Mouse (Mus musculus): ENCODE measurements around the gene Cd160. TPM values are rescaled to one million over a fixed set of nuclear protein-coding genes. Genes with fewer than 3 reads are reported as not detected.

Gene Cd160
- polyA plus RNA-seq, 1 experiment from 2014 or later: 0.21 TPM

- whole genome bisulfite sequencing: 90% methylated on average over 1 of the region's 1 CpGs
- no peak overlapping the region for H3K27ac ChIP-seq (ENCODE audit: low read depth, low read length)
- no peak for ATAC-seq
These were observed 26.9 kb downstream of the Cd160 start for GRCm38 (mm10) chr3:96802214-96802613.

GRCm38 (mm10) chr3:96800254-96800653 is 28.9 kb downstream of the Cd160 start:
- Histone ChIP-seq H3K4me1 (ENCODE audit: control insufficient read depth, insufficient read depth, low read depth, low read length) (no peaks in the 10 kb centered on the region), H3K9me3 (ENCODE audit: control insufficient read depth, low read length) (no peaks in the 10 kb centered on the region), H3K27me3 (replicated peaks; ENCODE audit: control insufficient read depth, insufficient read depth, low read length) (no peaks in the 10 kb centered on the region), H3K27ac (ENCODE audit: low read depth, low read length) (no peak overlapping the region), H3K9ac (ENCODE audit: low read depth, low read length) (no peak overlapping the region), H3K4me2 (ENCODE audit: low read length) (no peak overlapping the region), H3K36me3 (ENCODE audit: control insufficient read depth, insufficient read depth, low read length) (0 out of 2 replicates have a peak, but pooled peaks cover 2% of the 10 kb centered on the region), H3K4me3 (ENCODE audit: low read length) (no peak overlapping the region)
- no peak for ATAC-seq
- WGBS: 90% methylated on average over 11 of the region's 11 CpGs

More at GRCm38 (mm10) chr3:96802214-96802613, 26.9 kb downstream of the Cd160 start:
- Histone ChIP-seq H3K4me2 (ENCODE audit: low read length) (no peak overlapping the region), H3K9ac (ENCODE audit: low read depth, low read length) (no peak overlapping the region), H3K36me3 (ENCODE audit: control insufficient read depth, insufficient read depth, low read length) (no peaks in the 10 kb centered on the region), H3K4me3 (ENCODE audit: low read length) (no peak overlapping the region), H3K27me3 (replicated peaks; ENCODE audit: control insufficient read depth, insufficient read depth, low read length) (no peaks in the 10 kb centered on the region), H3K9me3 (ENCODE audit: control insufficient read depth, low read length) (no peaks in the 10 kb centered on the region), H3K4me1 (ENCODE audit: control insufficient read depth, insufficient read depth, low read depth, low read length) (no peaks in the 10 kb centered on the region)

GRCm38 (mm10) chr3:96788506-96788905 is 40.6 kb downstream of the Cd160 start:
- Histone ChIP-seq H3K9ac (ENCODE audit: low read depth, low read length) (no peak overlapping the region), H3K4me1 (ENCODE audit: control insufficient read depth, insufficient read depth, low read depth, low read length) (no peaks in the 10 kb centered on the region), H3K27me3 (replicated peaks; ENCODE audit: control insufficient read depth, insufficient read depth, low read length) (no peaks in the 10 kb centered on the region), H3K9me3 (ENCODE audit: control insufficient read depth, low read length) (no peaks in the 10 kb centered on the region), H3K4me3 (ENCODE audit: low read length) (no peak overlapping the region), H3K27ac (ENCODE audit: low read depth, low read length) (no peak overlapping the region), H3K4me2 (ENCODE audit: low read length) (no peak overlapping the region), H3K36me3 (ENCODE audit: control insufficient read depth, insufficient read depth, low read length) (peaks cover 21% of the 10 kb centered on the region)
- 84% methylated on average over 8 of the region's 8 CpGs for WGBS
- ATAC-seq: no peak

GRCm38 (mm10) chr3:96787784-96788183 is 41.4 kb downstream of the Cd160 start:
- Histone ChIP-seq H3K27ac (ENCODE audit: low read depth, low read length) (no peak overlapping the region), H3K4me2 (ENCODE audit: low read length) (no peak overlapping the region), H3K4me1 (ENCODE audit: control insufficient read depth, insufficient read depth, low read depth, low read length) (no peaks in the 10 kb centered on the region), H3K4me3 (ENCODE audit: low read length) (no peak overlapping the region), H3K9me3 (ENCODE audit: control insufficient read depth, low read length) (no peaks in the 10 kb centered on the region), H3K27me3 (replicated peaks; ENCODE audit: control insufficient read depth, insufficient read depth, low read length) (no peaks in the 10 kb centered on the region), H3K36me3 (ENCODE audit: control insufficient read depth, insufficient read depth, low read length) (peaks cover 21% of the 10 kb centered on the region), H3K9ac (ENCODE audit: low read depth, low read length) (no peak overlapping the region)
- 92% methylated on average over 1 of the region's 1 CpGs for WGBS
- ATAC-seq: no peak

- H3K4me3 ChIP-seq (ENCODE audit: low read length): no peak overlapping the region
- H3K4me2 ChIP-seq (ENCODE audit: low read length): no peak overlapping the region
- no peaks in the 10 kb centered on the region; the same call in 1 of the 2 replicates for H3K4me1 ChIP-seq (ENCODE audit: control insufficient read depth, insufficient read depth, low read depth, low read length)
- ATAC-seq: peak; percentile 40; the same call in 1 of the 2 replicates
- H3K9me3 ChIP-seq (ENCODE audit: control insufficient read depth, low read length): no peaks in the 10 kb centered on the region
- 0 out of 2 replicates have a peak overlapping the region, but pooled peaks have one; percentile 12 for H3K27ac ChIP-seq (ENCODE audit: low read depth, low read length)
- no peaks in the 10 kb centered on the region for H3K27me3 ChIP-seq (replicated peaks; ENCODE audit: control insufficient read depth, insufficient read depth, low read length)
- 69% methylated on average over 8 of the region's 8 CpGs for WGBS
- H3K36me3 ChIP-seq (ENCODE audit: control insufficient read depth, insufficient read depth, low read length): peaks cover 4% of the 10 kb centered on the region; the same call in 1 of the 2 replicates
- no peak overlapping the region for H3K9ac ChIP-seq (ENCODE audit: low read depth, low read length)
These were observed 46.9 kb downstream of the Cd160 start for GRCm38 (mm10) chr3:96782236-96782635.

GRCm38 (mm10) chr3:96777120-96777519 is 52.0 kb downstream of the Cd160 start:
- Histone ChIP-seq H3K27ac (ENCODE audit: low read depth, low read length) (no peak overlapping the region), H3K36me3 (ENCODE audit: control insufficient read depth, insufficient read depth, low read length) (0 out of 2 replicates have a peak, but pooled peaks cover 2% of the 10 kb centered on the region), H3K4me1 (ENCODE audit: control insufficient read depth, insufficient read depth, low read depth, low read length) (no peaks in the 10 kb centered on the region), H3K9ac (ENCODE audit: low read depth, low read length) (no peak overlapping the region), H3K9me3 (ENCODE audit: control insufficient read depth, low read length) (no peaks in the 10 kb centered on the region), H3K4me2 (ENCODE audit: low read length) (no peak overlapping the region), H3K27me3 (replicated peaks; ENCODE audit: control insufficient read depth, insufficient read depth, low read length) (no peaks in the 10 kb centered on the region), H3K4me3 (ENCODE audit: low read length) (no peak overlapping the region)
- no peak for ATAC-seq
- WGBS: 73% methylated on average over 3 of the region's 3 CpGs

GRCm38 (mm10) chr3:96772949-96773348 is 56.2 kb downstream of the Cd160 start:
- H3K4me2 ChIP-seq (ENCODE audit: low read length): no peak overlapping the region
- 69% methylated on average over 1 of the region's 1 CpGs for WGBS
- H3K4me1 ChIP-seq (ENCODE audit: control insufficient read depth, insufficient read depth, low read depth, low read length): no peaks in the 10 kb centered on the region
- no peak overlapping the region for H3K4me3 ChIP-seq (ENCODE audit: low read length)
- no peak overlapping the region for H3K27ac ChIP-seq (ENCODE audit: low read depth, low read length)
- 0 out of 2 replicates have a peak, but pooled peaks cover 2% of the 10 kb centered on the region for H3K36me3 ChIP-seq (ENCODE audit: control insufficient read depth, insufficient read depth, low read length)
- H3K9ac ChIP-seq (ENCODE audit: low read depth, low read length): no peak overlapping the region
- H3K27me3 ChIP-seq (replicated peaks; ENCODE audit: control insufficient read depth, insufficient read depth, low read length): no peaks in the 10 kb centered on the region
- ATAC-seq: 0 out of 2 replicates have a peak, but pooled peaks have one; percentile 34
- H3K9me3 ChIP-seq (ENCODE audit: control insufficient read depth, low read length): no peaks in the 10 kb centered on the region

GRCm38 (mm10) chr3:96769971-96770370 is 59.2 kb downstream of the Cd160 start:
- H3K9ac ChIP-seq (ENCODE audit: low read depth, low read length): no peak overlapping the region
- H3K36me3 ChIP-seq (ENCODE audit: control insufficient read depth, insufficient read depth, low read length): no peaks in the 10 kb centered on the region
- no peak overlapping the region for H3K27ac ChIP-seq (ENCODE audit: low read depth, low read length)
- no peak overlapping the region for H3K4me2 ChIP-seq (ENCODE audit: low read length)
- WGBS: 88% methylated on average over 5 of the region's 5 CpGs
- H3K4me1 ChIP-seq (ENCODE audit: control insufficient read depth, insufficient read depth, low read depth, low read length): no peaks in the 10 kb centered on the region; the same call in 1 of the 2 replicates
- no peaks in the 10 kb centered on the region for H3K27me3 ChIP-seq (replicated peaks; ENCODE audit: control insufficient read depth, insufficient read depth, low read length)
- ATAC-seq: no peak
- no peaks in the 10 kb centered on the region for H3K9me3 ChIP-seq (ENCODE audit: control insufficient read depth, low read length)
- no peak overlapping the region for H3K4me3 ChIP-seq (ENCODE audit: low read length)

GRCm38 (mm10) chr3:96764528-96764927 is 64.6 kb downstream of the Cd160 start:
- no peaks in the 10 kb centered on the region for H3K9me3 ChIP-seq (ENCODE audit: control insufficient read depth, low read length)
- no peak overlapping the region for H3K27ac ChIP-seq (ENCODE audit: low read depth, low read length)
- H3K9ac ChIP-seq (ENCODE audit: low read depth, low read length): no peak overlapping the region
- WGBS: 100% methylated on average over 1 of the region's 1 CpGs
- no peak overlapping the region for H3K4me3 ChIP-seq (ENCODE audit: low read length)
- H3K27me3 ChIP-seq (replicated peaks; ENCODE audit: control insufficient read depth, insufficient read depth, low read length): no peaks in the 10 kb centered on the region
- no peak for ATAC-seq
- no peak overlapping the region for H3K4me2 ChIP-seq (ENCODE audit: low read length)
- no peaks in the 10 kb centered on the region for H3K36me3 ChIP-seq (ENCODE audit: control insufficient read depth, insufficient read depth, low read length)
- no peaks in the 10 kb centered on the region; the same call in 1 of the 2 replicates for H3K4me1 ChIP-seq (ENCODE audit: control insufficient read depth, insufficient read depth, low read depth, low read length)
